Mouse (Mus musculus): ENCODE data around the gene Kctd20. TPM values are rescaled to one million over a fixed set of nuclear protein-coding genes. Genes with fewer than 3 reads are reported as not detected.

Gene Kctd20
- total and polyA plus RNA-seq, 3 experiments = 23.8 to 55.8 (median 55.7) TPM

- intact Hi-C loops (cut with DNase I) = loop anchor here (5.0 kb wide), 1 partner anchor 53 kb away; the partner anchor contains the start of gene Kctd20
- no peak for DNase-seq
- H3K9ac ChIP-seq (ENCODE audit: low read depth, low read length) = no peak overlapping the region
- peaks cover 10% of the 10 kb centered on the region for H3K36me3 ChIP-seq (ENCODE audit: control insufficient read depth, insufficient read depth, low read length)
- H3K27ac ChIP-seq = no peak overlapping the region
- H3K4me3 ChIP-seq = no peak overlapping the region
- WGBS = 98% methylated on average over 3 of the region's 3 CpGs
- H3K27me3 ChIP-seq (ENCODE audit: control insufficient read depth, insufficient read depth, low read length) = no peaks in the 10 kb centered on the region
- H3K79me2 ChIP-seq (replicated peaks; ENCODE audit: control insufficient read depth, insufficient read depth, low read length) = peaks cover 9% of the 10 kb centered on the region
- peaks cover 6% of the 10 kb centered on the region for H3K4me1 ChIP-seq (ENCODE audit: control insufficient read depth, insufficient read depth, low read length)
- TF ChIP-seq POLR2A (IDR thresholded peaks at IDR 0.05; ENCODE audit: insufficient read depth, low read depth, low read length) (no peak), CTCF (IDR thresholded peaks at IDR 0.05) (no peak), EP300 (IDR thresholded peaks at IDR 0.05; ENCODE audit: insufficient read depth, low read depth, low read length) (no peak)
Measured at GRCm38 (mm10) chr17:29005002-29005401, 53.3 kb downstream of the Kctd20 start.

- 0% methylated on average over 7 of the region's 7 CpGs for WGBS
- no peak for TF ChIP-seq EP300 (IDR thresholded peaks at IDR 0.05; ENCODE audit: insufficient read depth, low read depth, low read length)
- no peak for TF ChIP-seq POLR2A (IDR thresholded peaks at IDR 0.05; ENCODE audit: insufficient read depth, low read depth, low read length)
- no peak for TF ChIP-seq CTCF (IDR thresholded peaks at IDR 0.05)
- no peak for DNase-seq
- intact Hi-C loops (cut with DNase I) = loop anchor here (5.0 kb wide), 1 partner anchor 55 kb away; the partner anchor contains the start of gene Kctd20
- Histone ChIP-seq H3K4me1 (ENCODE audit: control insufficient read depth, insufficient read depth, low read length) (peaks cover 6% of the 10 kb centered on the region), H3K36me3 (ENCODE audit: control insufficient read depth, insufficient read depth, low read length) (peaks cover 10% of the 10 kb centered on the region), H3K27me3 (ENCODE audit: control insufficient read depth, insufficient read depth, low read length) (no peaks in the 10 kb centered on the region), H3K9ac (ENCODE audit: low read depth, low read length) (peak overlapping the region; percentile 92), H3K79me2 (replicated peaks; ENCODE audit: control insufficient read depth, insufficient read depth, low read length) (peaks cover 7% of the 10 kb centered on the region; the same call in 1 of the 2 replicates), H3K27ac (peak overlapping the region; percentile 98), H3K4me3 (peak overlapping the region; percentile 95)
Measured at GRCm38 (mm10) chr17:29006812-29007211, 55.1 kb downstream of the Kctd20 start.

GRCm38 (mm10) chr17:29007243-29007640, 55.5 kb downstream of the Kctd20 start:
- peaks cover 10% of the 10 kb centered on the region for H3K36me3 ChIP-seq (ENCODE audit: control insufficient read depth, insufficient read depth, low read length)
- no peaks in the 10 kb centered on the region for H3K27me3 ChIP-seq (ENCODE audit: control insufficient read depth, insufficient read depth, low read length)
- WGBS = 0% methylated on average over 19 of the region's 19 CpGs
- no peak for DNase-seq
- peak overlapping the region; percentile 92 for H3K9ac ChIP-seq (ENCODE audit: low read depth, low read length)
- TF ChIP-seq POLR2A (IDR thresholded peaks at IDR 0.05; ENCODE audit: insufficient read depth, low read depth, low read length) = no peak
- TF ChIP-seq CTCF (IDR thresholded peaks at IDR 0.05) = no peak
- no peak for TF ChIP-seq EP300 (IDR thresholded peaks at IDR 0.05; ENCODE audit: insufficient read depth, low read depth, low read length)
- H3K4me1 ChIP-seq (ENCODE audit: control insufficient read depth, insufficient read depth, low read length) = peaks cover 6% of the 10 kb centered on the region
- peak overlapping the region; percentile 95 for H3K4me3 ChIP-seq
- peak overlapping the region; percentile 98 for H3K27ac ChIP-seq
- intact Hi-C loops (cut with DNase I) = loop anchor here (5.0 kb wide), 1 partner anchor 55 kb away; the partner anchor contains the start of gene Kctd20
- H3K79me2 ChIP-seq (replicated peaks; ENCODE audit: control insufficient read depth, insufficient read depth, low read length) = peaks cover 7% of the 10 kb centered on the region; the same call in 1 of the 2 replicates

- intact Hi-C loops (cut with DNase I) = loop anchor here (5.0 kb wide), 1 partner anchor 55 kb away; the partner anchor contains the start of gene Kctd20
- H3K36me3 ChIP-seq (ENCODE audit: control insufficient read depth, insufficient read depth, low read length) = peaks cover 8% of the 10 kb centered on the region
- DNase-seq = peak; percentile 98
- H3K4me3 ChIP-seq = peak within 1 kb of the TSS; percentile 95
- H3K4me1 ChIP-seq (ENCODE audit: control insufficient read depth, insufficient read depth, low read length) = peaks cover 6% of the 10 kb centered on the region
- H3K79me2 ChIP-seq (replicated peaks; ENCODE audit: control insufficient read depth, insufficient read depth, low read length) = peaks cover 6% of the 10 kb centered on the region; the same call in 1 of the 2 replicates
- H3K27ac ChIP-seq = peak within 1 kb of the TSS; percentile 98
- peak within 1 kb of the TSS; percentile 92 for H3K9ac ChIP-seq (ENCODE audit: low read depth, low read length)
- peak; percentile 77; the same call in 1 of the 2 replicates for TF ChIP-seq EP300 (IDR thresholded peaks at IDR 0.05; ENCODE audit: insufficient read depth, low read depth, low read length)
- TF ChIP-seq CTCF (IDR thresholded peaks at IDR 0.05) = no peak
- TF ChIP-seq POLR2A (IDR thresholded peaks at IDR 0.05; ENCODE audit: insufficient read depth, low read depth, low read length) = peak; percentile 89
- under 1% methylated on average over 65 of the region's 65 CpGs for WGBS
- H3K27me3 ChIP-seq (ENCODE audit: control insufficient read depth, insufficient read depth, low read length) = no peaks in the 10 kb centered on the region
Measured at GRCm38 (mm10) chr17:29007641-29008325, 56.0 kb downstream of the Kctd20 start, which contains the start of gene Stk38. Gene Stk38, minus strand, starts transcription at chr17:29007995.

- Histone ChIP-seq H3K79me2 (replicated peaks; ENCODE audit: control insufficient read depth, insufficient read depth, low read length) (peaks cover 6% of the 10 kb centered on the region; the same call in 1 of the 2 replicates), H3K36me3 (ENCODE audit: control insufficient read depth, insufficient read depth, low read length) (peaks cover 8% of the 10 kb centered on the region), H3K27me3 (ENCODE audit: control insufficient read depth, insufficient read depth, low read length) (no peaks in the 10 kb centered on the region), H3K4me3 (peak overlapping the region; percentile 95), H3K27ac (peak overlapping the region; percentile 98), H3K9ac (ENCODE audit: low read depth, low read length) (peak overlapping the region; percentile 39), H3K4me1 (ENCODE audit: control insufficient read depth, insufficient read depth, low read length) (peaks cover 6% of the 10 kb centered on the region)
- no peak for DNase-seq
- intact Hi-C loops (cut with DNase I) = loop anchor here (5.0 kb wide), 1 partner anchor 56 kb away; the partner anchor contains the start of gene Kctd20
- TF ChIP-seq CTCF (IDR thresholded peaks at IDR 0.05) (no peak), EP300 (IDR thresholded peaks at IDR 0.05; ENCODE audit: insufficient read depth, low read depth, low read length) (no peak), POLR2A (IDR thresholded peaks at IDR 0.05; ENCODE audit: insufficient read depth, low read depth, low read length) (no peak; the same call in 1 of the 2 replicates)
- WGBS = 15% methylated on average over 8 of the region's 8 CpGs
Measured at GRCm38 (mm10) chr17:29008326-29008650, 56.5 kb downstream of the Kctd20 start.

GRCm38 (mm10) chr17:29009181-29009580, 57.4 kb downstream of the Kctd20 start:
- WGBS = 87% methylated on average over 4 of the region's 4 CpGs

More at GRCm38 (mm10) chr17:29009181-29009580, 57.4 kb downstream of the Kctd20 start:
- H3K27ac ChIP-seq = no peak overlapping the region
- H3K4me1 ChIP-seq (ENCODE audit: control insufficient read depth, insufficient read depth, low read length) = peaks cover 6% of the 10 kb centered on the region
- H3K9ac ChIP-seq (ENCODE audit: low read depth, low read length) = no peak overlapping the region
- peaks cover 6% of the 10 kb centered on the region; the same call in 1 of the 2 replicates for H3K79me2 ChIP-seq (replicated peaks; ENCODE audit: control insufficient read depth, insufficient read depth, low read length)
- no peak overlapping the region for H3K4me3 ChIP-seq
- intact Hi-C loops (cut with DNase I) = loop anchor here (5.0 kb wide), 1 partner anchor 57 kb away; the partner anchor contains the start of gene Kctd20
- DNase-seq = no peak
- no peaks in the 10 kb centered on the region for H3K27me3 ChIP-seq (ENCODE audit: control insufficient read depth, insufficient read depth, low read length)
- TF ChIP-seq EP300 (IDR thresholded peaks at IDR 0.05; ENCODE audit: insufficient read depth, low read depth, low read length) = no peak
- no peak for TF ChIP-seq CTCF (IDR thresholded peaks at IDR 0.05)
- no peak for TF ChIP-seq POLR2A (IDR thresholded peaks at IDR 0.05; ENCODE audit: insufficient read depth, low read depth, low read length)
- H3K36me3 ChIP-seq (ENCODE audit: control insufficient read depth, insufficient read depth, low read length) = peaks cover 4% of the 10 kb centered on the region
